Mouse (Mus musculus) liver, embryonic 14.5 days (tissue): ENCODE measurements at regions not wholly inside any gene's neighbourhood (a gene's known extent, or its start where the extent isn't known, plus 50 kb on each side); places are given as distances from the start of the nearest gene placed in this dataset.

Experiments used
- ATAC-seq: fragments of 200-750 bp; cut with Nextera tagmentation; 2 replicates; pipeline ENCODE4 v1.8.0; 2017; ENCODE audit warnings: moderate number of reproducible peaks, mild to moderate bottlenecking, moderate library complexity; ENCODE audit not compliant: insufficient read depth
- DNase-seq, 3 experiments: peaks; one replicate each; pipeline ENCODE4 v3.0.0-alpha.2; 2012 to 2013; ENCODE audit warnings: low read depth in 3 of 3, low spot score in 3 of 3
- H3K27ac ChIP-seq: fragments of 300-500 bp; sonication (generic); 2 replicates; pipeline ENCODE4 v1.5.1; 2014; ENCODE audit warnings: moderate library complexity, mild to moderate bottlenecking, control low read depth, inconsistent platforms
- H3K27me3 ChIP-seq: fragments of 300-500 bp; sonication (generic); 2 replicates; pipeline ENCODE4 v1.6.1; 2014; ENCODE audit warnings: mild to moderate bottlenecking, low read length, moderate library complexity; ENCODE audit not compliant: control insufficient read depth, insufficient read depth
- H3K36me3 ChIP-seq: fragments of 300-500 bp; sonication (generic); replicated peaks from 2 replicates; pipeline ENCODE4 v1.6.1; 2014; ENCODE audit warnings: low read depth; ENCODE audit not compliant: control insufficient read depth, insufficient read depth
- H3K4me1 ChIP-seq, 2 experiments: fragments of 200-500 bp in 1 of 2; fragments of 300-500 bp in 1 of 2; sonication (generic) in 1 of 2; replicated peaks; 2 replicates each; pipeline ENCODE4 v1.6.1; 2012 to 2014; ENCODE audit warnings: antibody characterized with exemption in 1 of 2, inconsistent platforms in 1 of 2, low read length in 1 of 2; ENCODE audit not compliant: control insufficient read depth in 2 of 2, insufficient read depth in 2 of 2
- H3K4me2 ChIP-seq: fragments of 300-500 bp; sonication (generic); 2 replicates; pipeline ENCODE4 v1.6.1; 2014; ENCODE audit warnings: low read depth, mild to moderate bottlenecking, control low read depth, moderate library complexity
- H3K4me3 ChIP-seq, 2 experiments: fragments of 200-500 bp in 1 of 2; fragments of 300-500 bp in 1 of 2; sonication (generic) in 1 of 2; 2 replicates each; pipeline ENCODE4 v1.5.1; 2012 to 2014; ENCODE audit warnings: low read depth in 2 of 2, low read length in 2 of 2, mild to moderate bottlenecking in 2 of 2, control low read depth in 1 of 2, inconsistent platforms in 1 of 2, moderate library complexity in 1 of 2; ENCODE audit not compliant: insufficient read depth in 1 of 2
- H3K9ac ChIP-seq: fragments of 300-500 bp; sonication (generic); replicated peaks from 2 replicates; pipeline ENCODE4 v1.6.1; 2014; ENCODE audit warnings: mild to moderate bottlenecking, control low read depth, moderate library complexity
- H3K9me3 ChIP-seq: fragments of 300-500 bp; sonication (generic); 2 replicates; pipeline ENCODE4 v1.6.1; 2016; ENCODE audit warnings: low read length, mixed read lengths; ENCODE audit not compliant: control insufficient read depth
- CTCF ChIP-seq: IDR thresholded peaks from 2 replicates; pipeline ENCODE4 v1.5.1; 2016; ENCODE audit warnings: antibody characterized with exemption, low read depth, control low read depth
- EP300 ChIP-seq: IDR thresholded peaks from 2 replicates; pipeline ENCODE4 v1.6.1; 2016; ENCODE audit warnings: antibody characterized with exemption, low read depth
- WGBS: fragments of 180-500 bp; shearing (Covaris S2); extraction: QIAGEN DNeasy Blood & Tissue Kit; methylation state at CpG from one replicate; pipeline ENCODE4 v1.1.7; 2014; ENCODE audit not compliant: insufficient replicate concordance; 5-methylcytosine and 5-hydroxymethylcytosine counted together

DNA sequence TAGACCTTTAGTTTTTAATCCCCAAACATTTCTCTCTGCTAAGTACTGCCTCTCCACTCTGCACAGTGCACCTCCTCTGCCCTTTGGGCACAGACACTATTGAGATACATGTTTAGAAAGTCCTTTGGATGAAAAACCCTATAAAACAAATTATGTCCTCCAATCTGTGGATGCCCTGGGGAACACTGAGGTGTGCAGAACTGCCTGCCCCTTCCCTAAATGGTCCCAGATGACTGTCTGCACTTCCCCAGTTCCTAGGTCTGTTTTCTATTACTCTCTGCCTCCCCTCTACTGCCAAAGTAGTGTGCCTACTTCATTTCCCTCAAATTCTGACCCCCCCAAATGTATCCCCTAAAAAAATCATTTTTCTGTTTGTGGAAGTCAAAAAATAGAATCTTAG, 209.5 kb upstream of the Veph1 start:
- H3K9ac ChIP-seq = no peak overlapping the region
- no peak overlapping the region for H3K27ac ChIP-seq
- no peaks in the 10 kb centered on the region for H3K9me3 ChIP-seq
- no peak for DNase-seq
- peaks cover 3 to 7% of the 10 kb centered on the region in 2 experiments; a peak in 3 of 4 replicates for H3K4me1 ChIP-seq
- no peaks in the 10 kb centered on the region for H3K36me3 ChIP-seq
- H3K4me3 ChIP-seq = no peak overlapping the region
- ATAC-seq = no peak
- H3K27me3 ChIP-seq = no peaks in the 10 kb centered on the region
- no peak overlapping the region for H3K4me2 ChIP-seq
- TF ChIP-seq EP300 (no peak), CTCF (no peak)

DNA sequence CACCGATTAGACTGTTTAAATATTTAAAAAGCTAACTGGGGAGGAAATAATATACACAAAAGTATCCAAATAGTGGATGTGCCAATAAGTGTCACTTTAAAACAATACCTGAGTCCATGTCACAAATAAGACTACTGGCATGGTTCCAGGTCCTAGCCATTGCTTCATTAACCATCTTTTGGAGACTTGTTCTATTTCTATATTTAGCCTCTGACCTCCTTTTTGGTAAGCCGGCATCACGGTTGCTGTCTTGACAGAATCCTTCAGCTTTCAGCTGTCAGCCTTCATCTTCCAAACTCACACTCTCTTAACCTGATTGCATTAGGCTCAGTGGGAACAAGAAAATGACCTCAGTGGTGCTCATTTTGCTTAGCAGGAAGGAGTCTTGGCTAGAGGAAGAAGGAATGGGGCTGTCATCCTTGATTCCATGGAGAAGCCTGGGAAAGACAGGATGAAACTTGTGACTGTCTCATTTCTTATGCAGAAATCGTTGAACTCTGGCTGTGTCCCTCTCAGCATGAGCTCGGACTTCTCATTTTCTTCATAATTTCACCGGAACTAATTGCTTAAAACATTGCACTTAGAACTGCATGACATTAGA, 208.9 kb upstream of the Veph1 start:
- no peak for TF ChIP-seq CTCF
- no peak for TF ChIP-seq EP300
- no peaks in the 10 kb centered on the region for H3K9me3 ChIP-seq
- DNase-seq (no peak), ATAC-seq (no peak)
- H3K4me2 ChIP-seq = no peak overlapping the region
- no peaks in the 10 kb centered on the region for H3K36me3 ChIP-seq
- H3K4me3 ChIP-seq = no peak overlapping the region
- 63% methylated on average over 6 of the region's 6 CpGs for WGBS
- no peak overlapping the region for H3K9ac ChIP-seq
- peaks cover 3 to 8% of the 10 kb centered on the region in 2 experiments; a peak in 3 of 4 replicates for H3K4me1 ChIP-seq
- H3K27me3 ChIP-seq = no peaks in the 10 kb centered on the region
- H3K27ac ChIP-seq = no peak overlapping the region

DNA sequence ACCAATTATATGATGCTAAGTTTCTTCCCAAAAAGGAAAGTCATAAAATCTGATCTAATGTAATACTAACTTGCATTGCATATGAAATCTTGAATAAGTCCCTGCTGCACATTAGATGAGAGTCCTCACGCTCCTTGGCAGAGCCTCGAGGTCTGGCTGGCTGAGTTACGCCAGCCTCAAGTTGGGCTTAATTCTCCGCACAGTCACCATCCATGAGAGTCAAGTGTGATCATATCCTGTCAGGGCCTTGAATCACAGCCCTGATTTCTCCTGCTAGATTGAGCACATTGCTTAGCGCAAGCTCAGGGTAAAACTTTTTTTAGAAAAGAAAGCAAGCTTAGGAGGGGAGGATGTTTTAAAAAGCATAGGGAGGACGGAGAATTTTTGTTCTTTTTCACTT, 208.1 kb upstream of the Veph1 start:
- H3K4me3 ChIP-seq = no peak overlapping the region
- H3K4me2 ChIP-seq = no peak overlapping the region
- H3K9ac ChIP-seq = no peak overlapping the region
- H3K36me3 ChIP-seq = no peaks in the 10 kb centered on the region
- H3K9me3 ChIP-seq = no peaks in the 10 kb centered on the region
- DNase-seq (no peak), ATAC-seq (no peak)
- H3K27me3 ChIP-seq = no peaks in the 10 kb centered on the region
- WGBS = 77% methylated on average over 6 of the region's 6 CpGs
- TF ChIP-seq EP300 (no peak), CTCF (no peak)
- peaks cover 3 to 8% of the 10 kb centered on the region in 2 experiments; a peak in 3 of 4 replicates for H3K4me1 ChIP-seq
- no peak overlapping the region for H3K27ac ChIP-seq

DNA sequence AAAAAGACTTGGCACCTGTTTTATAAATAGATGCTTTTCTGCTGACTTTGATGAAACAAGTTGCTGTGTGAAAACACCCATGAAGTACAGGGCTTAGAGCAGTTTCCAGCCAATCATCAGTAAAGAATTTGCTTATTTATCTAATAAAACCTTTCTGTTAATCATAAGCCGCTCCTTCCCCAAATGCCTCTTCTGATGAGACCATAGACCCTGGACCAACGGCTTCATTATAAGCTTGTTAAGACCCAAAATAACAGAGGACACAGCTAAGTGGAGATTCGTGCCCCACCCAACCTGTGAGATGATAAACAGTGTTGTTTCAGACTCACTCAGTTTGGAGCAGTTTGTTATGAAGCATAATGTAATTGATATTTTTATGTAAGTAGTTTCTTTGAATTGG, 207.0 kb upstream of the Veph1 start:
- no peaks in the 10 kb centered on the region for H3K9me3 ChIP-seq
- H3K4me3 ChIP-seq = no peak overlapping the region
- H3K4me2 ChIP-seq = no peak overlapping the region
- TF ChIP-seq CTCF (no peak), EP300 (no peak)
- WGBS = 46% methylated on average over 3 of the region's 3 CpGs
- H3K4me1 ChIP-seq = peaks cover 3 to 8% of the 10 kb centered on the region in 2 experiments; a peak in 3 of 4 replicates
- DNase-seq (no peak), ATAC-seq (no peak)
- H3K36me3 ChIP-seq = no peaks in the 10 kb centered on the region
- H3K9ac ChIP-seq = no peak overlapping the region
- no peaks in the 10 kb centered on the region for H3K27me3 ChIP-seq
- no peak overlapping the region for H3K27ac ChIP-seq

DNA sequence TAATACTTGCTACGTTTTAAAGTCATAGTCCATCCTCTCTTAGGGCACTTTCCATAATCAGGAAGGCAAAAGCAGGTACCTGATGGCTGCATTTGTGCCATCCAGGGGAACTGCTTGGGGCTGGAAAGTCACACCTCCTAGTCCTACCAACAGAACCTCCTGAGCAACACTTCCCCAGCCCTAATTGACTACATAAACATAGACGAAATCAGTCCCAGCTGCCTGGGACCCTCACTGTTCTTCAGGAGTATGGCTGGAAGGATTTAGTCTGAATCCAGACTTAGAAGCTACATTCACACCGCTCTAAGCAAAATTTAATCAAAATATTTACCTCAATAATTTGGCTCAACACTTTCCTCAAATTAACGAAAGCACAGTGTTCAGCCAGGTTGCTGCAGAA, 205.2 kb upstream of the Veph1 start:
- TF ChIP-seq EP300 (no peak), CTCF (no peak)
- Histone ChIP-seq H3K27ac (no peak overlapping the region), H3K4me3 (no peak overlapping the region), H3K4me2 (no peak overlapping the region), H3K9me3 (no peaks in the 10 kb centered on the region), H3K4me1 (peaks cover 3 to 8% of the 10 kb centered on the region in 2 experiments; a peak in 3 of 4 replicates), H3K9ac (no peak overlapping the region), H3K36me3 (no peaks in the 10 kb centered on the region), H3K27me3 (no peaks in the 10 kb centered on the region)
- 60% methylated on average over 4 of the region's 4 CpGs for WGBS
- no peak for DNase-seq
- ATAC-seq = no peak
